Mouse (Mus musculus) testis, adult 2 months (tissue): ENCODE data around the gene F930015N05Rik. TPM values are rescaled to one million over a fixed set of nuclear protein-coding genes. Genes with fewer than 3 reads are reported as not detected.

Experiments used
- H3K27ac ChIP-seq: fragments of 200-500 bp; 2 replicates; pipeline ENCODE4 v1.5.1; 2012; ENCODE audit warnings: low read depth, low read length; ENCODE audit not compliant: control insufficient read depth, insufficient read depth
- H3K27me3 ChIP-seq: fragments of 200-500 bp; 2 replicates; pipeline ENCODE4 v1.6.1; 2012; ENCODE audit warnings: mild to moderate bottlenecking, low read length, moderate library complexity; ENCODE audit not compliant: control insufficient read depth, insufficient read depth
- H3K36me3 ChIP-seq: fragments of 200-500 bp; 2 replicates; pipeline ENCODE4 v1.6.1; 2012; ENCODE audit warnings: mild to moderate bottlenecking, low read length; ENCODE audit not compliant: control insufficient read depth, insufficient read depth
- H3K4me1 ChIP-seq: fragments of 200-500 bp; 2 replicates; pipeline ENCODE4 v1.6.1; 2012; ENCODE audit warnings: low read length; ENCODE audit not compliant: control insufficient read depth, insufficient read depth
- H3K4me3 ChIP-seq: fragments of 200-500 bp; 2 replicates; pipeline ENCODE4 v1.5.1; 2012; ENCODE audit warnings: low read depth, mild to moderate bottlenecking, low read length, moderate library complexity, mixed read lengths; ENCODE audit not compliant: control insufficient read depth
- CTCF ChIP-seq: fragments of 200-500 bp; IDR thresholded peaks from 2 replicates; pipeline ENCODE4 v1.5.1; 2012; ENCODE audit warnings: low read depth, mild to moderate bottlenecking, inconsistent platforms, low read length, moderate library complexity; ENCODE audit not compliant: control insufficient read depth, insufficient read depth, insufficient replicate concordance
- POLR2A ChIP-seq: fragments of 200-500 bp; IDR thresholded peaks from 2 replicates; pipeline ENCODE4 v1.6.1; 2012; ENCODE audit warnings: low read depth, mild to moderate bottlenecking, inconsistent platforms, low read length, moderate library complexity; ENCODE audit not compliant: control insufficient read depth
- polyA plus RNA-seq: library from polyadenylated mRNA; depleted of rRNA; stranded (reverse); fragments of >200 nt; gene quantifications from 2 replicates; pipeline ENCODE4 v1.2.3, GENCODE M21; 2012; rRNA removed

The F930015N05Rik gene
- polyA plus RNA-seq, 1 experiment, result not detected

DNA sequence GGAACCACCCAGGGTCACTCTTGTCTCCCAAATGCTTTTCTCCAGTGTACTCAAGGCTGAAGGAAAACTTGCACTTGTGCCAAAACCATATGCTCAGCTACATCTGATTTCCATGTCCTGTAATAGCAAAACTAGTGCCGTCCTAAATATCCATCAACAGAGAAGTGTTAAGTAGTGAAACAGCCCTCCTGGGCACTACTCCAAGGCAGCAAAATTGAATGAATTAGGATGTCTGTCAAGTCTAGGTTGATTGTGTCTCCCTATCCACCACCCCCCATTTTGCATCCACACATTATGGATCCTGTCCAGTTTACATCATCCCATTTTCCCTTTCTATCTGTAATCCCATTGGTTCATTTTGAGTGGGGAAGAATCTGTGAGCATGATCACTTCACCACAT is 17.5 kb downstream of the F930015N05Rik start:
- Histone ChIP-seq H3K27me3 (no peaks in the 10 kb centered on the region), H3K4me1 (no peaks in the 10 kb centered on the region), H3K36me3 (no peaks in the 10 kb centered on the region), H3K27ac (no peak overlapping the region), H3K4me3 (no peak overlapping the region)
- no peak for TF ChIP-seq CTCF
- TF ChIP-seq POLR2A, result no peak

DNA sequence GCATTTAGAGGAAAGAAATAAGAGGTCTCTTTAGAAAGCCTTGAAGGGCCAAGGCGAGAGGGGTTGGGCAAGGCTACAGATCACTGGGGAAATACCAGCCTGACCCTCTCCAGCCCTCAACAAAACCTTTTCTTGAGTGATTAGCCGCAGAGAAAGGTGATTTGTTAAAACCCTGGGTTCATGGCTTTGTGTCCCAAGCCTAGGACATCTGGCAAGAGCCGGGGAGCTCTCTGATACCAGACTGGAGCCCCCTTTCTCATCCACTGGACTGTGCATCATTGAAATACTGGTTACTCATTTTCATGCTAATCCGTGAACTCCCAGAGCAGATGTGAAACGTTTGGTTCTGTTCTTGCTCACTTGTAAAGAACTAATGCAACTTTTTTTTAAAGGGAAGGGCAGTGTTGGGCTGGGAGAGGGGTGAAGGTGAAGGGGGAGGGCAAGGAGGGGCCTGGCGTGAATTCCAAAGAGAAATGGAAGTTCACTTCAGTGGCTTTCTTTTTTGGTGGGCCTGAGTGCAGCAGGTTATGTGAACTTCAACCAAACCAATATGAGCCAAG is 35.8 kb downstream of the F930015N05Rik start:
- Histone ChIP-seq H3K27me3 (no peaks in the 10 kb centered on the region), H3K27ac (no peak overlapping the region), H3K4me1 (no peaks in the 10 kb centered on the region), H3K4me3 (no peak overlapping the region), H3K36me3 (no peaks in the 10 kb centered on the region)
- TF ChIP-seq CTCF (no peak), POLR2A (no peak)

DNA sequence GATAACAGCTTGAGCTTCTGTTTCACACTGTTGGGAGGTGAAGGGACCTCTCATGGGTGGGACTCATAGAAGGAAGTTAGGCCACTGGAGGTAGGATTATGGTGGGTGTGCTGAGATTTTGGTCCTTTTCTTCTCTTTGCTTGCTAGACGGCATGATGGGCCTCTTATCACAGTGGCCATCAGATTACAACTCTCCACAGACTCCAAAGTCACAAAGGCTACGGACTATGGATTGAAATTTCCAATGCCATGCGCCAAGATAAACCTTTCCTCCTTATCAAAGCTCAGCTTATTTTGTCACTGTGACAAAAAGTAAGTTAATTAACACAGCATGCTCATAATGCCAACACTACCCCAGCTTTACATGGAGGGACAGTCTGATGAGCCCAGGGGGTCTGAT is 38.8 kb downstream of the F930015N05Rik start:
- Histone ChIP-seq H3K27me3 (no peaks in the 10 kb centered on the region), H3K36me3 (no peaks in the 10 kb centered on the region), H3K27ac (no peak overlapping the region), H3K4me1 (no peaks in the 10 kb centered on the region), H3K4me3 (no peak overlapping the region)
- TF ChIP-seq CTCF, result no peak

DNA sequence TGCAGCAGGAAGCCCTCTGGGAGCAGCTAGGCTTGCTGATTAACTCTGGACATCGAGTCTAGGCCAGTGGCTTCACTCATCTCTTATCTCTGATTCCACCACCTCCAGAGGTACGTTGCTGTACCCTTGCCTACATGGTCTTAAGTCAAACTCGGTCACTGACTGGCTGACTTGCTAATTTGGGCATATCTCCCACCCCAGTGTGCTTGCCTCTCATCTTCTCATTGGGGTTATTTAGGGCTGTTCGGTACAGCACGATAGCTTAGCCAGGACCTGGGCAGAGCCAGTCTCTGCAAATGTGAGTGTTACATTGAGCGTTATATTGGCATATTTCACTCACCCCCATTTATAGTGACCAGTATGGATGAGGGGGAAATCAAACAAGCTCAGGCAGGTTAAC is 39.5 kb downstream of the F930015N05Rik start:
- no peaks in the 10 kb centered on the region for H3K27me3 ChIP-seq
- no peak overlapping the region for H3K27ac ChIP-seq
- no peaks in the 10 kb centered on the region for H3K4me1 ChIP-seq
- no peaks in the 10 kb centered on the region for H3K36me3 ChIP-seq
- TF ChIP-seq POLR2A (no peak), CTCF (no peak)
- no peak overlapping the region for H3K4me3 ChIP-seq

DNA sequence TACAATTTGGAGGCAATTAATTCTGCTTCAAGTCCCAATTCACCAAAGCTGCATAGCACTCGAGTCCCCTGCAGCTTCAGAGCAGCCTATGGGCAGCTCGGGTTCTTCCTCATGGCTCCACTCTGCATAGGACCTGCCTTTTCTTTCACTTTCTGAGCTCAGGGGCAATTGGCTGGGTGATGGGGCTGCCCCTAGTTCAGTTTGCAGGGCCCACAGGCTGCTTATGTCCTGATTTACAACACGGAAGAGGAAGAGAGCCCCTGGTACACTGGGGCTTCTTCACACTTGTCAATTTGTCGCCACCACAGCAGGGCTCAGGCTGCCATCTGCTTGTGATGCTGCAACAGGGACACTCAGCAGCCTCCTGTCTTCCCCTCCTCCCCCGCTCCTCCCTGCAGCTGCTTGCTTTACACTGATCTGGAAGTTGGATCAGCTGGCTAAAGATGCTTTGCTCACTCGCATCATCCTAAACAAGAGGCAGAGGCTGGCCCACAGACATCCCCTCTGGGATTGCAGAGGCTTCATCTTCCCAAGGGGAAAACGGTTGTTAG is 40.0 kb downstream of the F930015N05Rik start:
- TF ChIP-seq CTCF, result no peak
- TF ChIP-seq POLR2A, result no peak
- Histone ChIP-seq H3K4me1 (no peaks in the 10 kb centered on the region), H3K4me3 (no peak overlapping the region), H3K27ac (no peak overlapping the region), H3K36me3 (no peaks in the 10 kb centered on the region), H3K27me3 (no peaks in the 10 kb centered on the region)

DNA sequence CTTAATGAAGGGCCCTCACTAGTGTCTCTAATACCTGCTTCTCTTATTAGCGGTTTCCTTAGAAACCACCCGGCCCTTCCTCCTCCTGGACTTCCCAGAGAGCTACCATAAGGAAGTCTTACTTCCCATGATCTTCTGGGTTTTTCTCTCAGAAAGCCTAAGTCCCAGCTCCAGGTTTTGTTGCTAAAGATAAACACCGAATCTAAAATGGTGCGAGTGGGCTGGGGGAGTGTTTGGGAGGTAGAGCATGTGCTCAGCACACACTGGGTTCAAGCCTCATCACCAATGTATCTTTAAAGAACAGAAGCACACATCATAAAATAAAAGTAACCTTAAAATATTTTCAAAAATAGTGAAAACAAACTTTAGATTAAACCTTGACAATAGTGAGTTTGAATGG is 50.1 kb downstream of the F930015N05Rik start:
- H3K36me3 ChIP-seq, result no peaks in the 10 kb centered on the region
- TF ChIP-seq CTCF (no peak), POLR2A (no peak)
- H3K4me3 ChIP-seq, result no peak overlapping the region
- H3K27ac ChIP-seq, result no peak overlapping the region
- H3K4me1 ChIP-seq, result no peaks in the 10 kb centered on the region
- H3K27me3 ChIP-seq, result no peaks in the 10 kb centered on the region

Other genes with a start within 250 kb of the F930015N05Rik start
- 0.10 and 0.25 TPM in 2 replicates for gene Hs3st3a1, start 1.3 kb downstream of the F930015N05Rik start, polyA plus RNA-seq